Mouse (Mus musculus) liver, postnatal 0 days (tissue): ENCODE results near the gene Tbxas1.

Experiments used
- CTCF ChIP-seq: sonication (generic); IDR thresholded peaks from 2 replicates; pipeline ENCODE4 v1.5.1; 2016; ENCODE audit warnings: antibody characterized with exemption, low read depth
- EP300 ChIP-seq: IDR thresholded peaks from 2 replicates; pipeline ENCODE4 v1.6.1; 2016; ENCODE audit warnings: antibody characterized with exemption, low read depth, mild to moderate bottlenecking

GRCm38 (mm10) chr6:38938421-38938820 is 63.2 kb downstream of the Tbxas1 start:
- TF ChIP-seq CTCF (no peak), EP300 (no peak)
